Mouse (Mus musculus) embryonic facial prominence, embryonic 11.5 days (tissue): ENCODE measurements around the gene Ccdc117. TPM values are rescaled to one million over a fixed set of nuclear protein-coding genes. Genes with fewer than 3 reads are reported as not detected.

Experiments
- ATAC-seq: fragments of 200-750 bp; cut with Nextera tagmentation; replicated peaks from 2 replicates; pipeline ENCODE4 v1.8.0; 2017; ENCODE audit warnings: low read depth; ENCODE audit not compliant: insufficient number of reproducible peaks, low FRiP score, low TSS enrichment
- DNase-seq: peaks from one replicate; pipeline ENCODE4 v3.0.0-alpha.2; 2015; ENCODE audit warnings: low spot score
- H3K27ac ChIP-seq: fragments of 300-500 bp; sonication (generic); replicated peaks from 2 replicates; pipeline ENCODE4 v1.5.1; 2014; ENCODE audit warnings: mild to moderate bottlenecking, low read depth, low read length, control low read depth
- H3K27me3 ChIP-seq: fragments of 300-500 bp; sonication (generic); 2 replicates; pipeline ENCODE4 v1.6.1; 2014; ENCODE audit warnings: mild to moderate bottlenecking, low read length, moderate library complexity, mixed read lengths; ENCODE audit not compliant: control insufficient read depth, insufficient read depth
- H3K36me3 ChIP-seq: fragments of 300-500 bp; sonication (generic); replicated peaks from 2 replicates; pipeline ENCODE4 v1.6.1; 2014; ENCODE audit warnings: low read depth, mild to moderate bottlenecking, low read length, moderate library complexity, mixed read lengths; ENCODE audit not compliant: control insufficient read depth, insufficient read depth
- H3K4me1 ChIP-seq: fragments of 300-500 bp; sonication (generic); 2 replicates; pipeline ENCODE4 v1.6.1; 2014; ENCODE audit warnings: low read length, mixed read lengths; ENCODE audit not compliant: control insufficient read depth, insufficient read depth
- H3K4me2 ChIP-seq: fragments of 300-500 bp; sonication (generic); 2 replicates; pipeline ENCODE4 v1.6.1; 2014; ENCODE audit warnings: low read depth, mild to moderate bottlenecking, control low read depth, low read length, moderate library complexity
- H3K4me3 ChIP-seq: fragments of 300-500 bp; sonication (generic); 2 replicates; pipeline ENCODE4 v1.5.1; 2014; ENCODE audit warnings: low read depth, low read length, control low read depth
- H3K9ac ChIP-seq: fragments of 300-500 bp; sonication (generic); replicated peaks from 2 replicates; pipeline ENCODE4 v1.6.1; 2014; ENCODE audit warnings: mild to moderate bottlenecking, control low read depth, low read length
- H3K9me3 ChIP-seq: fragments of 300-500 bp; sonication (generic); replicated peaks from 2 replicates; pipeline ENCODE4 v1.6.1; 2016; ENCODE audit warnings: mild to moderate bottlenecking, low read length, inconsistent platforms, mixed read lengths; ENCODE audit not compliant: control insufficient read depth
- WGBS: fragments of 180-500 bp; shearing (Covaris S2); extraction: QIAGEN DNeasy Blood & Tissue Kit; methylation state at CpG from one replicate; pipeline ENCODE4 v1.1.7; 2014; 5-methylcytosine and 5-hydroxymethylcytosine counted together
- polyA plus RNA-seq: library from polyadenylated mRNA; unstranded; fragments of >200 nt; fragmentation: Nextera tagmentation; extraction: Ambion mirVana; gene quantifications from 2 replicates; pipeline ENCODE4 v1.2.1, GENCODE M21; 2014

Gene Ccdc117
- 32.1 and 33.1 TPM in 2 replicates for polyA plus RNA-seq

DNA sequence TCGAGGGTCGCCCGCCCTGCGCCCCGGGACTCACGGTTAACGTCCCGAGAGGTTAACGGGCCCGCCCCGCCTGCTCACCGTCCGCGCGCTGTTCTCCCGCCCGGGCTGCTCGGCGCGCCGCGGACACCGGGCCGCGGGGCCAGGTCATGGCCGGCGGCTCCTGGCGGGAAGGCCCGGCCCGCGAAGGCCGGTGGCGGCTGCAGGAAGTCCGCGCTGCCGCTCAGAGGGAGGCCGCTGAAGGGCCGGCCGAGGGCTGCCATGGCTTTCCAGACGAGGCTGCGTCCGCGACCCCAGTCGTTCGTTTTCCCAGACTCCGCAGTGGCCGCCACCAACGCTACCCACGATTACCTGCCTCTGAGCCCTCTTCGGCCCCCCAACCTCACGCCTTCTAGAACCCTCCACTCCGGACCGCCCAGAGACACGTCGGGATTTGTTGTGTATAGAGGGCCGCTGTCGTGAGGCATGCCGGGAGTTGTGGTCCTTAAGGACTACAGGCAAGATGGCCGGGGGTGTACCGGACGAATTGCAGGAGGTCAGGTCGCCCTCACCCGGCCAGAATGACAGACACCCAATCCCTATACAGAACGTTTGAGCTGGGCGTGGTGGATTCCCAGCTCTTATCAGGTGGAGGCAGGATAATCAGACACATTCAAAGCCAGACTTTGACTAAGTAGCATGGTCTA is at the start of gene Ccdc117:
Ccdc117 (minus strand) TSS at position 389 of the 683 bp plus-strand sequence.
- Histone ChIP-seq H3K27ac (peak within 1 kb of the TSS; percentile 41; the same call in 1 of the 2 replicates), H3K4me1 (peaks cover 2% of the 10 kb centered on the region; the same call in 1 of the 2 replicates), H3K9me3 (no peaks in the 10 kb centered on the region), H3K4me3 (peak within 1 kb of the TSS; percentile 93), H3K4me2 (peak within 1 kb of the TSS; percentile 78), H3K27me3 (no peaks in the 10 kb centered on the region), H3K36me3 (no peaks in the 10 kb centered on the region; the same call in 1 of the 2 replicates), H3K9ac (peak within 1 kb of the TSS; percentile 94)
- under 1% methylated on average over 52 of the region's 65 CpGs for WGBS
- ATAC-seq (peak; percentile 99), DNase-seq (peak; percentile 93)

DNA sequence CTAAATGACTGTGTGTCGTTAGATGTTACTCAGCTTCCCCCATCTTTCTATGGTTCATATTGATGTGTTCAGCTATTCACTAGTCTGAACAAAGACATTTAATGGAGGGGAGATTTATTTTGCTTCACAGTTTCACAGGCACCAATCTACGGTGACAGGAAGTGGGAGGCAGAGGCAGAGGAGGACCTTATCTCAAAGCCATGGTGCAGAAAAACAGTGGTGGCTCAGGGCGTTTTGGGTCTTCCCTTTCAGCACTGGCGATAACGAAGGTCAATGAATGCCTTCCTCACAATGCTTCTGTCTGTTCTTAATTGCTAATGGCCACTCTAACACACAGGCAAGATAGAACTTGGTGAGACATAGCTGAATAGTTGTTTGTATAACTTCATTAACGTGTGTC is 33.1 kb upstream of the Ccdc117 start:
- Histone ChIP-seq H3K36me3 (no peaks in the 10 kb centered on the region), H3K4me3 (no peak overlapping the region), H3K9me3 (no peaks in the 10 kb centered on the region), H3K9ac (no peak overlapping the region), H3K4me1 (no peaks in the 10 kb centered on the region), H3K4me2 (no peak overlapping the region), H3K27ac (no peak overlapping the region), H3K27me3 (no peaks in the 10 kb centered on the region)
- 68% methylated on average over 6 of the region's 6 CpGs for WGBS
- ATAC-seq (no peak), DNase-seq (no peak)

DNA sequence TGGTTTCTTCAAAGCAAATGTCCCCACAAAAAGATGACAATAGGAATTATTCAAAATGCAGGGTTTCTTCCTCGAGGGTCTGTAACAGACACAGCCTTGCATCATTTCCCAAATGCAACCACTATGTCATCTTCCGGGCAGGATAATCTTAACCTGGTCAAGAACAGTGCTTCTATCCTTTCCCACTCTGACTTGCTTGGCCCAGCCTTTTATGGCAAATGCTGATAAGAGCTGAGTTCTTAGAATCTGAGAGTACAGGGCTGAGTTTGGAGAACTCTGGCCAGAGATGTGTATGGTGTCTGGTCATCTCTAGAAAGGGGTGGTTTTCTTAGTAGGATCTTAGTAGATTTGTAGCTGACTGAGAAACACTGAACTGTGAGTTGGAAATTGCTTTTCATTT is 31.8 kb upstream of the Ccdc117 start:
- WGBS: 78% methylated on average over 2 of the region's 2 CpGs
- H3K27me3 ChIP-seq: no peaks in the 10 kb centered on the region

DNA sequence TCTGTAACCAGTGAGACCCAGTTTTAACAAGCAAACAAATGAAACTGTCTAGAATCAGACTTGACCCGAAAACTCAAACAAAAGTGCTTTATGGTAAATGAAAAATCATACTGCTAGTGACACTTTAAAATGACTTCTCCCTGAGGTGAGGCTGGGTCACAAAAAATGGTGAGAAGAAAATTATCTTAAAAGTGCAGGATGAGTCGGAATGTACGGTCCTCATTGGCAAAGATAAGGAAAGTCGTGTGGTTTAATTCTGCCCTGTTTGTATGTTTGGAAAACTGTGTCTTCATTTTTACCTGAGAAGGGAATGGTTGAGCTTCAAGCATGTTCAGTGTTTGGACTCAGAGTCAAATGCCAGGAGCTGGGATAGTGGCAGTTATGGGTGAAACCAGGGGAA is 29.9 kb upstream of the Ccdc117 start:
- Histone ChIP-seq H3K9ac (no peak overlapping the region), H3K9me3 (no peaks in the 10 kb centered on the region), H3K27me3 (no peaks in the 10 kb centered on the region), H3K4me2 (no peak overlapping the region), H3K36me3 (no peaks in the 10 kb centered on the region), H3K27ac (no peak overlapping the region), H3K4me3 (no peak overlapping the region), H3K4me1 (no peaks in the 10 kb centered on the region)
- DNase-seq (no peak), ATAC-seq (no peak)
- 87% methylated on average over 4 of the region's 4 CpGs for WGBS

More for the DNA sequence above, 31.8 kb upstream of the Ccdc117 start:
- no peak overlapping the region for H3K4me2 ChIP-seq
- H3K9me3 ChIP-seq: no peaks in the 10 kb centered on the region
- no peak overlapping the region for H3K9ac ChIP-seq
- no peak overlapping the region for H3K27ac ChIP-seq
- DNase-seq: no peak
- no peaks in the 10 kb centered on the region for H3K4me1 ChIP-seq
- ATAC-seq: no peak
- H3K4me3 ChIP-seq: no peak overlapping the region
- H3K36me3 ChIP-seq: no peaks in the 10 kb centered on the region

DNA sequence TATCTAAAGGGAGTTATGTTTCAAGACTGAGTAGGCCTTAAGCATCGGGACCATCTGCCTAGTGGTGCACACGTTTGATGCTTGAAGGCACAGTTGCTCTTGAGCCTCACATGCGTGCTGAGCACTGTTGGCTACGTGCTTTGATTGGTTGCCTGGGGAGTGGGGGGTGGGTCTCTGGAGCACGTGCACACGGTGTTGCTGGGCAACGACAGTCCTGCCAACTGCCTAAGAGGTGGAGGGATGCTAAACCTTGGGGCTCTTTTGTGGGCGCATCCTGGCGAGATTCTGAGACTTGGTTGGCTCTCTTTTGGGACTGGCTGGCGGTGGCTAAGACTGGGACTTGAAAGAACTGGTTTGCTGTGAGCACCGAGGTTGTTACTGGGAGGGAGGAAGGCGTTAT is 27.5 kb upstream of the Ccdc117 start, which contains the start of gene Ankrd36:
Ankrd36 (plus strand) TSS at position 211 of the 400 bp plus-strand sequence.
- Histone ChIP-seq H3K4me3 (no peak within 1 kb of the TSS), H3K9me3 (no peaks in the 10 kb centered on the region), H3K27ac (no peak within 1 kb of the TSS), H3K9ac (no peak within 1 kb of the TSS), H3K4me2 (no peak within 1 kb of the TSS), H3K4me1 (no peaks in the 10 kb centered on the region), H3K36me3 (no peaks in the 10 kb centered on the region), H3K27me3 (no peaks in the 10 kb centered on the region)
- ATAC-seq: no peak
- WGBS: 81% methylated on average over 12 of the region's 12 CpGs
- no peak for DNase-seq

DNA sequence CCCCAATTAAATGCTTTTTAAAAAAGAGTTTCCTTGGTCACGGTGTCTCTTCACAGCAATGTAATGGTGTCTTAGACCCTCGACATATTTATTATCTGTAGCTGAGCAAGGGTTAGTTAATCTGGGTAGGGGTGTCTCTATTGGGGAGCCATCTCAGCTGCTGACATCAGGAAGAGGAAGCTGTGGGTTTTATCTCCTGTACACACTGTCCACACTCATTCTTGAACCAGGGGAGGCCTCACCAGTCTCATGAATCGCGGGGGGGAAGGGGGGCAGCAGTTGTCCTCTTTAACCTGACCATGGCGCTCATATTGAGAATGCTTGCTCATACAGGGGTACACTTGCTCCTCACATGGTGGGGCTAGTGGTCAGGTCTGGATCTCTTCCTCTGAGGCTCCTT is 26.1 kb upstream of the Ccdc117 start:
- Histone ChIP-seq H3K9me3 (no peaks in the 10 kb centered on the region), H3K36me3 (no peaks in the 10 kb centered on the region), H3K27me3 (no peaks in the 10 kb centered on the region), H3K4me2 (no peak overlapping the region), H3K4me1 (no peaks in the 10 kb centered on the region), H3K9ac (no peak overlapping the region), H3K27ac (no peak overlapping the region), H3K4me3 (no peak overlapping the region)
- no peak for ATAC-seq
- WGBS: 90% methylated on average over 5 of the region's 5 CpGs
- no peak for DNase-seq

DNA sequence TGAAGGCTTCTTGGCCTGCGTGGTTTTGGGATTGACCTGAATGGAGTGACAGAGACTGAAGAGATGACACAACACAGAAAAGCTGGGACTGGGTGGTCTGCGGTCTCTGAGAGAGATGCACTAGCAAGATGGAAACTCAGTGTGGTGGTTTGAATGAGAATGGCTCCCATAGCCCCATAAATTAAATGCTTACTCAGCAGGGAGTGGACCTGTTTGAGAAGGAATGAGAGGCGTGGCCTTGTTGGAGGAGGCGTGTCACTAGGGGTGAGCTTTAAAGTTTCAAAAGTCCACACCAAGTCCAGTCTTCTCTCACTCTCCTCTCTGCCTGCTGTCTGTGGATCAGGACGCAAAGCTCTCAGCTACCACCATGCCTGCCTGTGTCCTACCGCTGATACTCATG is 25.7 kb upstream of the Ccdc117 start:
- no peak overlapping the region for H3K4me2 ChIP-seq
- H3K27me3 ChIP-seq: no peaks in the 10 kb centered on the region
- no peak overlapping the region for H3K27ac ChIP-seq
- no peak overlapping the region for H3K9ac ChIP-seq
- H3K4me3 ChIP-seq: no peak overlapping the region
- no peaks in the 10 kb centered on the region for H3K4me1 ChIP-seq
- 95% methylated on average over 6 of the region's 6 CpGs for WGBS
- no peaks in the 10 kb centered on the region for H3K9me3 ChIP-seq
- no peak for DNase-seq
- H3K36me3 ChIP-seq: no peaks in the 10 kb centered on the region
- no peak for ATAC-seq

DNA sequence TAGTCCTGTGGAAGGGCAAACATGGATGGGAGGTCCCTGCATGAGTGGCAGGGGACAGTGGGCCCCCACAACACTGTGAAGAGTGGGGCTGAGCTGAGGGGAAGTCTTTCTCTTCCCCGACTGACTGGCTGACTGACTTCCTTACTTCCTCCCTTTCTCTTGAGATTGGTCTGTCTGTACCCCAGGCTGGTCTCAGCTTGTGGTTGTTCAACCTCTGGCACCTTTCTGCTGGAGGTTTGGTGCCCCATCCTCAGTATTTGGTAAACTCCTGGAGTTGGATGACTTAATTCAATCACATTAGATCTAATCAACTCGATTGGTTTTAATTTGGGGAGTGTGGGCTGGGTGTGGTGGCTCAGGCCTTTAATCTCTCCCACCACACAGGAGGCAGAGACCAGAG is 24.5 kb upstream of the Ccdc117 start:
- no peak overlapping the region for H3K27ac ChIP-seq
- H3K4me3 ChIP-seq: no peak overlapping the region
- H3K9ac ChIP-seq: no peak overlapping the region
- H3K36me3 ChIP-seq: no peaks in the 10 kb centered on the region
- no peak for DNase-seq
- no peak overlapping the region for H3K4me2 ChIP-seq
- H3K27me3 ChIP-seq: no peaks in the 10 kb centered on the region
- no peak for ATAC-seq
- WGBS: 61% methylated on average over 2 of the region's 2 CpGs
- H3K9me3 ChIP-seq: no peaks in the 10 kb centered on the region
- H3K4me1 ChIP-seq: no peaks in the 10 kb centered on the region
